Mouse (Mus musculus) embryonic fibroblast, embryonic 13.5 days (primary cell): ENCODE measurements around the gene Mtmr12.

Experiments
- CTCF ChIP-seq: IDR thresholded peaks from 2 replicates; pipeline ENCODE4 v1.5.1; 2011; ENCODE audit warnings: mild to moderate bottlenecking, control low read depth, low read length, moderate library complexity, borderline replicate concordance; ENCODE audit not compliant: insufficient read depth
- POLR2A ChIP-seq: IDR thresholded peaks from 2 replicates; pipeline ENCODE4 v1.6.1; 2011; ENCODE audit warnings: low read depth, mild to moderate bottlenecking, control low read depth, low read length, moderate library complexity

- TF ChIP-seq POLR2A (no peak), CTCF (no peak)
These were observed 58.2 kb downstream of the Mtmr12 start for GRCm38 (mm10) chr15:12263056-12263455.
